Mouse (Mus musculus): ENCODE measurements around the gene Gpr82. TPM values are rescaled to one million over a fixed set of nuclear protein-coding genes. Genes with fewer than 3 reads are reported as not detected.

The Gpr82 gene
- 0.46 and 0.47 TPM in 2 replicates for polyA plus RNA-seq (2016; fragmentation: Nextera tagmentation; extraction: Ambion mirVana)

DNA sequence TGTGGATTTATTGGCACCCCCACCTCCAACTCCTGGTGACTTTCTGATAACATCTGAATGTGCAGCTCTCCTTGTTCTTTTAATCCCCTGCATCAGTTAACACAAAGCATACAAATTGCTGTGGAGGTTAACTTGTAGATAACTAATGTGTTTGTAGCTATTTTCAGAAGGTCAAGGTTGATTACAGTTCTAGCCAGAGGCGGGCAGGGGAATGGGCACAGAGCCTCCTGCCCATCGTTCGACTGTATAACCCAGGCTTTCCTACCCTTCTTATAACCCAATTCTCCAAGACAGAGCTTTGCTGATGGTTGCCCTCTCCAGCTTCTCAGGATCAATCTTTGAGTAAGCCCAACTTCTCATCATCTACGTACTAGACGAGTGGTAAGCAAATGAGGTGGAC lies at the start of gene Gpr82:
Gene Gpr82, plus strand, starts transcription at position 301 of the 400 bp plus-strand sequence.
- Histone ChIP-seq H3K4me1 (no peaks in the 10 kb centered on the region), H3K36me3 (replicated peaks) (no peaks in the 10 kb centered on the region), H3K27ac (no peak within 1 kb of the TSS), H3K4me3 (no peak within 1 kb of the TSS), H3K9me3 (no peaks in the 10 kb centered on the region), H3K27me3 (ENCODE audit: poor library complexity, severe bottlenecking) (0 out of 2 replicates have a peak, but pooled peaks cover 8% of the 10 kb centered on the region)
- DNase-seq (ENCODE audit: extremely low spot score, low spot score): no peak
- 95% methylated on average over 5 of the region's 5 CpGs for WGBS

DNA sequence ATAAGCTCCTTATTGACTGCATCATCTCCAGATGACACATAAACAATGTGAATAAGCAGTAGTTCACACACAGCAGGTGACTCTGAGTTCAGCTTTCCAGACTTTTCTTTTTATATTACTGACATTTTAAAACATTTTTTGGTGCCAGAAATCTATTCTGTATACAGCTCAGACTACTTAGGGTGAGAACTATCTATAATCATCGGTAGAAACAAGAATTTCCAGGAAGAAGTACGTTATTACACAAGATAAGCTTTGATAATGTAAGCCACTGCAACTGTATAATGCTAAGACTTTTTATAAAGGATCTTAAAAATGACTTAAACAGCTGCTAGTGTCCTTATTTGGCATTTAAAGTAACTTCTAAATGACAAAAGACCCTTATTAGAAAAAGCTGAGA lies 49.0 kb upstream of the Gpr82 start:
- no peak for DNase-seq (ENCODE audit: extremely low spot score, low spot score)
- WGBS: 90% methylated on average over 2 of the region's 2 CpGs
- H3K9me3 ChIP-seq: no peaks in the 10 kb centered on the region

DNA sequence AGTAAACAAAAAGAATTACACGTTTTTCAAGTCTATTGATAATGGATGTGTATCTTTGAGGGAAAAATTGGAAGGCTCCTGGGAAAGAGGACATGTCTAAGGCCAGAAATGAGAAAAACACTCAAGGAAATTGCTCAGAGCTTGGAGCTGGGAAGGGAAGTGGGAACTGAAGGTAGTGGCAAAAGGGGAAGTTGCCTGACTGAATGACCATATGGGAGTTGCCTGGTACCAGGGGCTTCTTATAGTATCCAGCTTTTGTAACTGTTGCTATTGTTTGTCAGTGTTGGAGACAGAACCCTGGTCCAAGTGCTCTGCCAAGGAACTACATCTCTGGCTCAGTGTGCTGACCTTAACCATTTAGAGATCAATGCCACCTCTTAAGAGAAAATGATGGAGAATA lies 44.4 kb upstream of the Gpr82 start:
- Histone ChIP-seq H3K9me3 (no peaks in the 10 kb centered on the region), H3K27ac (no peak overlapping the region), H3K27me3 (ENCODE audit: poor library complexity, severe bottlenecking) (peaks cover 44% of the 10 kb centered on the region), H3K36me3 (replicated peaks) (peaks cover 11% of the 10 kb centered on the region; the same call in 1 of the 2 replicates), H3K4me1 (no peaks in the 10 kb centered on the region), H3K4me3 (no peak overlapping the region)
- 66% methylated on average over 1 of the region's 1 CpGs for WGBS
- DNase-seq (ENCODE audit: extremely low spot score, low spot score): no peak

More for the DNA sequence above, 49.0 kb upstream of the Gpr82 start:
- Histone ChIP-seq H3K36me3 (replicated peaks) (peaks cover 11% of the 10 kb centered on the region; the same call in 1 of the 2 replicates), H3K4me3 (no peak overlapping the region), H3K4me1 (no peaks in the 10 kb centered on the region), H3K27ac (no peak overlapping the region), H3K27me3 (ENCODE audit: poor library complexity, severe bottlenecking) (peaks cover 20% of the 10 kb centered on the region)

DNA sequence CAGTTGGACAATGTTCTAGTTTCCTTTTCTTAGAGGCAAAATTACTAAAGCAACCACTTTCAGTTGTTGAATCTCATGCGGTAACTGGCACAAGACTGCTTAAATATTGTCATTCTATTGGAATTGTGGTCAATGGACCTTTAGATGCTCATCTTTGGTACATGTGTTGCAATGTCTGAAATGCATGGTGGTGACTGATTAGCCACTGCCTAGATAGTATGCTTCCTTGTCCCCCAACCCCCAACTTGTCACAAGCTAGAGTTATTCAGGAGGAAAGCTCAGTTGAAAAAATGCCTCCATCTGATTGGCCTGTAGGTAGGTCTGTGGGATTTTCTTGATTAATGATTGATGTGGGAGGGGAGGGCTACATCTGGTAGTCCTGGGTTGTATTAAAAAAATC lies 43.9 kb upstream of the Gpr82 start:
- 91% methylated on average over 1 of the region's 1 CpGs for WGBS
- H3K9me3 ChIP-seq: no peaks in the 10 kb centered on the region
- H3K36me3 ChIP-seq (replicated peaks): peaks cover 11% of the 10 kb centered on the region; the same call in 1 of the 2 replicates
- peaks cover 44% of the 10 kb centered on the region for H3K27me3 ChIP-seq (ENCODE audit: poor library complexity, severe bottlenecking)
- no peaks in the 10 kb centered on the region for H3K4me1 ChIP-seq
- no peak overlapping the region for H3K4me3 ChIP-seq
- H3K27ac ChIP-seq: no peak overlapping the region
- DNase-seq (ENCODE audit: extremely low spot score, low spot score): no peak

DNA sequence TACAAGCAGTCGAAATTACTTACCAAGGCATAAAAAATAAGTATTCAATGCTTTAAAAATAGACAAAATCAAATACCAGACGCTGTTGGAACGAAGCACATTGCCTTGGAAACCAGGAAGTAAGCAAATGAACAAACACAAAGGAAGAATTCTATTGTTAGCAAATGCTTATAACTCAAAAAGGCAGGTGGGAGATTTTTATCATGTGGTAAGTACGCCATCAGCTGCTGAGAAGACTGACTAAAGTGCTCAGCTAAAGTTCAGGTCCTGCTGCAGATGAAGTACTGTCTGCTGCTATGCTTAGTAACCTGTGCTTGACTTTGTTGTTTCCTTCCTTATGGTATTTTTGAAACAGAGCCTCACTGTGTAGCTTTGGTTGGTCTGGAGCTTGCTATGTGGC lies 42.7 kb upstream of the Gpr82 start:
- H3K4me3 ChIP-seq: no peak overlapping the region
- no peaks in the 10 kb centered on the region for H3K4me1 ChIP-seq
- H3K27me3 ChIP-seq (ENCODE audit: poor library complexity, severe bottlenecking): peaks cover 47% of the 10 kb centered on the region
- no peak overlapping the region for H3K27ac ChIP-seq
- DNase-seq (ENCODE audit: extremely low spot score, low spot score): no peak
- peaks cover 5% of the 10 kb centered on the region; the same call in 1 of the 2 replicates for H3K36me3 ChIP-seq (replicated peaks)
- 88% methylated on average over 4 of the region's 4 CpGs for WGBS
- no peaks in the 10 kb centered on the region for H3K9me3 ChIP-seq

DNA sequence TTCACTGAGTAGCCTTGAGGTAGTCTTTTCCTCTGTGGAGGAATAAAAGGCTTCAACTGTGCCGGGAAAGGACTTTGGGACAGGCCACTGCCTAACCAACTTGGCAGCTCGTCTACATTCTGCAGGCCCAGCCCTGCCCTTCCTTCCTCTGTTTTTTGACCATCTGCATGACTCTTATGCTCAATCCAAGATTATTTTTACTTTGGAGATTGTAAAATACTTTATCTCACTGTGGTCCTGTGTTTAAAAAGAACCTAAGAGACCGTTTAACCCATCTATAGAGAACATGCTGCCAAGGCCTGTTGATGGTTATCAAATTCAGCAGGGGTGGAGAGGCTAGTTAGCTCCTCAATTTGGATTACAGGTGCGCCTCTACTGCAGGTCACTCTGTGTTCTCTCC lies 39.7 kb upstream of the Gpr82 start:
- Histone ChIP-seq H3K27me3 (ENCODE audit: poor library complexity, severe bottlenecking) (peaks cover 49% of the 10 kb centered on the region), H3K9me3 (no peaks in the 10 kb centered on the region), H3K27ac (no peak overlapping the region), H3K4me1 (no peaks in the 10 kb centered on the region), H3K36me3 (replicated peaks) (no peaks in the 10 kb centered on the region), H3K4me3 (no peak overlapping the region)
- DNase-seq (ENCODE audit: extremely low spot score, low spot score): no peak
- 95% methylated on average over 4 of the region's 4 CpGs for WGBS

DNA sequence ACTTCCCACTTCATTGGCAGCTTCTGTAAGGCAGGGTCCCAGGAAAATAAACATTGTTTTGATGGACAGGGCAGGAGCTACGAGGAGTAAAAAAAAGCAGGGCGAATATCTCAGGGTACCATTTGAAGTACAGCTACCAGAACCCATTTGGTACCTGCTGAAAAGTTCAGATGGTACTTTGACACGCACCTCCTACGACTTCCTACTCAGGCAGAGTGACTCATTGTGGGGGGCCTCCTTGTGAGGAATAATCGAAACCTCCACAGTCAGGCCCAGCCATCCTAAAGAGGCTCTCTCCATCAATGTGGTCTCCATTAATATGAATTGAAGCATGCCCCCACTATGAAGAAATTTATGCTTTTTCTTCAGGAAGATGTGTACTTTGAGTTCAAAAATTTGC lies 38.5 kb upstream of the Gpr82 start:
- WGBS: 88% methylated on average over 5 of the region's 5 CpGs
- H3K27me3 ChIP-seq (ENCODE audit: poor library complexity, severe bottlenecking): peaks cover 44% of the 10 kb centered on the region
- DNase-seq (ENCODE audit: extremely low spot score, low spot score): no peak
- H3K27ac ChIP-seq: no peak overlapping the region
- no peaks in the 10 kb centered on the region for H3K4me1 ChIP-seq
- no peak overlapping the region for H3K4me3 ChIP-seq
- no peaks in the 10 kb centered on the region for H3K36me3 ChIP-seq (replicated peaks)
- H3K9me3 ChIP-seq: no peaks in the 10 kb centered on the region

DNA sequence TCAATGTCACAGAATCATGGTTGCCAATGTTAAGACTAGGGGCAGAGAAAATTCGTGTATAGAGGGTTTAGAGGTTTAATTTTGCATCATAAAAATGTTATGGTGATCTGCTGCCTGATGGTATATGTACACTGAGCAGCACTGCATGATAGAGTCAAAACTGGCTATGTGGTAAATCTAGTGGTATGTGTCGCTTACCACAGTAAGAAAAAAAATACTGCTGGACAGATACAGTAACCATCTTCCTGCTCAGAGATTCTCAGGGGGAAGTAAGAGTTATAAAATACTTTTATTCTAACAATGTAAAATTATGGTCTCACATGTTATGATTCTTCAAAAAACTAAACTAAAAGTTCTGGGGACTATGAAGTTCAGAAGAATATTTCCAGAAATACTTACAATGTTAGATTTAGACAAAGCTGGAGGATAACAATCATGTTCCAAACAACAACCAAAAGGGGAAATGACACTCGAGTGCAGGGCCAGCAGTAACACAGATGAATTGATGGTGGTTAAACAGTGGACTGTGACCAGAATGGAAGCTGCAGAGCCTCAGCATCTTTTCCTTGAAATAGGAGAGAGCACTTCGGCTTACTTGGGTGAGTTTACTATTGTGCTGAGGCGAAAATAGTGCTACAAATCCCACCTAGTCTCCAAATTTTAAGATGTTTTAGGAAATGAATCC lies 29.4 kb upstream of the Gpr82 start, which contains the start of gene Gpr34:
Gene Gpr34, plus strand, starts transcription at position 491 of the 685 bp plus-strand sequence.
- Histone ChIP-seq H3K4me1 (no peaks in the 10 kb centered on the region), H3K36me3 (replicated peaks) (no peaks in the 10 kb centered on the region), H3K27me3 (ENCODE audit: poor library complexity, severe bottlenecking) (peaks cover 9% of the 10 kb centered on the region), H3K27ac (no peak within 1 kb of the TSS), H3K4me3 (no peak within 1 kb of the TSS), H3K9me3 (no peaks in the 10 kb centered on the region)
- WGBS: 78% methylated on average over 5 of the region's 5 CpGs
- DNase-seq (ENCODE audit: extremely low spot score, low spot score): no peak

DNA sequence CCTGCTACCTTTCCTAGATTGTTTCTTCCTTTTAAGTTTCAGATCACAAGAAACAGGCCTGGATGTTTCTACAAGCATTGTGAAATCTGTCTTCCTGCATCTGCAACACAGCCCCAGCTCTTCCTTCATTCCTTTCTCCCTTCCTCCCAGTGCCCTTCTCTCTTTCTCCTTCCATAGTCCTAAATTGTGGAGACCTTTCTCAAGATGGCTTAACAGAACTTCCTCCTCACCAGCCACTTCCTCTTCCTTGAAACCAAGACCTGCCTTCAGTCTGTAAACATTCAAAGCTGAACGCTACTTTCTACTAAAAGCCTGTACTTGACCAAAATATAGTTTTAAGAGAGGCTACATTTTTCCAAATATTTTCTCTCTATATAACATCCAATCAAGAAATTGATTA lies 24.8 kb upstream of the Gpr82 start:
- H3K9me3 ChIP-seq: no peaks in the 10 kb centered on the region
- no peak for DNase-seq (ENCODE audit: extremely low spot score, low spot score)
- H3K4me1 ChIP-seq: no peaks in the 10 kb centered on the region
- WGBS: 87% methylated on average over 1 of the region's 1 CpGs
- H3K27ac ChIP-seq: no peak overlapping the region
- no peaks in the 10 kb centered on the region for H3K27me3 ChIP-seq (ENCODE audit: poor library complexity, severe bottlenecking)
- no peak overlapping the region for H3K4me3 ChIP-seq
- no peaks in the 10 kb centered on the region for H3K36me3 ChIP-seq (replicated peaks)

DNA sequence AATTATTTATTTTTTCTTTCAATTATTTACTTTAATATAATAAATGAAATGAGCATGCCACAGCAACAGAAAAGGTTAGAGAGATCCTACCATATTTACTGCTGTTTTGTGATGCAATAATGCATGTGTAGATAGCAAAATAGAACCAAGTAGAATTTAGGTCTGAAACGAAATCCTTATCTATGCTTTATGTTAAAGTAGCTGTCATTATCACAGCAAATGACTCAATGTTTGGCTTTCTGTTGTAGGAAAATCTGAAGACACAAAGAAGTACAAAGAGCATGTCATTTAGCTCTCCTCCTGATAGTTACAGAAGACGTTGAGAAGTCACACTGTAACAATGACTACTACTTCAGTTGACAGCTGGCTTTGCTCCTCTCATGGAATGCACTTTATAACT lies 22.3 kb upstream of the Gpr82 start:
- Histone ChIP-seq H3K27ac (no peak overlapping the region), H3K36me3 (replicated peaks) (no peaks in the 10 kb centered on the region), H3K4me1 (no peaks in the 10 kb centered on the region), H3K9me3 (no peaks in the 10 kb centered on the region), H3K4me3 (no peak overlapping the region), H3K27me3 (ENCODE audit: poor library complexity, severe bottlenecking) (no peaks in the 10 kb centered on the region)
- 76% methylated on average over 2 of the region's 2 CpGs for whole genome bisulfite sequencing
- no peak for DNase-seq (ENCODE audit: extremely low spot score, low spot score)

DNA sequence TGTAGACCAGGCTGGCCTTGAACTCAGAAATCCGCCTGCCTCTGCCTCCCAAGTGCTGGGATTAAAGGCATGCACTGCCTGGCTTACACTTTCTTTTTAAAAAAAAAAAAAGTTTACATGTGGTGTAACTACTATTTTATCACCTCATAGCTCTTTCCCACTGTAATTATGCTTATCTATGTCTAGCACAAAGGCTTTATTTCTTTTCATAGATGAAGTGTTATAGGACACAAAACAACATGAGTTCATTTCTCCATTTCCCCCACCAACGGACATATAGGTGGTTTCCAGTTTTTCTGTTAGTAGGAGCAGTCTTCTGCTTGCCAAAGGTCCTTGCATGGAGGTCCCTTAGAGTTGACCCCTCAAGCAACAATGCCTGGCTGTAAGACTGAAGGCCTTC lies 9.3 kb upstream of the Gpr82 start:
- no peaks in the 10 kb centered on the region for H3K9me3 ChIP-seq
- no peaks in the 10 kb centered on the region for H3K4me1 ChIP-seq
- no peaks in the 10 kb centered on the region for H3K36me3 ChIP-seq (replicated peaks)
- no peak for DNase-seq (ENCODE audit: extremely low spot score, low spot score)
- peaks cover 12% of the 10 kb centered on the region for H3K27me3 ChIP-seq (ENCODE audit: poor library complexity, severe bottlenecking)
- H3K27ac ChIP-seq: no peak overlapping the region
- 85% methylated on average over 2 of the region's 2 CpGs for WGBS
- no peak overlapping the region for H3K4me3 ChIP-seq

DNA sequence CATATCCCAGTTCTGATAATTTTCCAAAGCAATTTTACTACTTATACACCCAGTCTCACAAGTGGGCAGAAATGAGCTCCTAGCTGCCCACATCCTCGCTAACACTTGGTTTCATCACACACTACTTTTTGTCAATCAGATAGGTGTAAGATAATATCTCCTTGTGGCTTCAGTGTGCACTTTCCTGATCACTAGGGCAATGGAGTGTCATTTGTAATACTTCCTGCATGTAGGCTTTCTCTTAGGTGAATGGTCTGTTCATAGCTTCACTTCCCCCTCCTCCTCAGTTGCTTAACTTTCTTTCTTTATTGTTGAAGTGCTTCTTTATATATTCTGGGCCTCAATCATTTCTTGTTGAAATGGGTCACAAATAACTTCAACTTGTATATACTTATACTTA lies 8.9 kb upstream of the Gpr82 start:
- WGBS: 94% methylated on average over 1 of the region's 1 CpGs
- H3K9me3 ChIP-seq: no peaks in the 10 kb centered on the region
- no peak for DNase-seq (ENCODE audit: extremely low spot score, low spot score)

DNA sequence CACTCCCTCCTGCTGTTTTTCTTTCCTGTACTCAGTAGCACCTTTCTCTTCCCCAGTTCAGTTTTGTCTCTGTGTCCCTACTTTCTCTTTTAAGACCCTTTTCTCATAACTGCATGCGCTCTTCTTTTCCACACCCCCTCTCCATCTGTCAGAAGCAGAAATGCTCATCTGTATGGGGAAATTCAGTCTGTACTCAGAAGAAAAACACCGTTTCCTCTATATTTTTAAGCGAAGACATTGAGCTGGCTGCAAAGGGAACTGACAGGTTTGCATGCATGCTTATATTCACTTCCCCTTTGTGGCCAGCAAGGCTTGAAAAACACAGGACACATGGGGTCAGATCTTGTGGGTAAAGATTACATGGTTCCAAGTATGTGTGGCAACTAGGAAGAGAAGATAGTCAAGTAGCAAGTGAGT lies 6.2 kb upstream of the Gpr82 start:
- peaks cover 20% of the 10 kb centered on the region for H3K27me3 ChIP-seq (ENCODE audit: poor library complexity, severe bottlenecking)
- H3K36me3 ChIP-seq (replicated peaks): no peaks in the 10 kb centered on the region
- no peaks in the 10 kb centered on the region for H3K4me1 ChIP-seq
- no peak overlapping the region for H3K27ac ChIP-seq
- no peaks in the 10 kb centered on the region for H3K9me3 ChIP-seq
- H3K4me3 ChIP-seq: no peak overlapping the region
- 90% methylated on average over 3 of the region's 3 CpGs for WGBS
- no peak for DNase-seq (ENCODE audit: extremely low spot score, low spot score)

More for the DNA sequence above, 8.9 kb upstream of the Gpr82 start:
- Histone ChIP-seq H3K27me3 (ENCODE audit: poor library complexity, severe bottlenecking) (peaks cover 12% of the 10 kb centered on the region), H3K36me3 (replicated peaks) (no peaks in the 10 kb centered on the region), H3K27ac (no peak overlapping the region), H3K4me1 (no peaks in the 10 kb centered on the region), H3K4me3 (no peak overlapping the region)
